Mouse (Mus musculus) erythroblast, embryonic 14.5 days (primary cell): ENCODE data around the gene Ccdc116.

Source experiments
- GATA1 ChIP-seq: IDR thresholded peaks from 2 replicates; pipeline ENCODE4 v1.6.1; 2012; ENCODE audit warnings: low read length, inconsistent platforms, mixed read lengths
- TAL1 ChIP-seq: IDR thresholded peaks from 3 replicates; pipeline ENCODE4 v1.6.1; 2012; ENCODE audit warnings: low read length, inconsistent platforms, mixed read lengths

DNA sequence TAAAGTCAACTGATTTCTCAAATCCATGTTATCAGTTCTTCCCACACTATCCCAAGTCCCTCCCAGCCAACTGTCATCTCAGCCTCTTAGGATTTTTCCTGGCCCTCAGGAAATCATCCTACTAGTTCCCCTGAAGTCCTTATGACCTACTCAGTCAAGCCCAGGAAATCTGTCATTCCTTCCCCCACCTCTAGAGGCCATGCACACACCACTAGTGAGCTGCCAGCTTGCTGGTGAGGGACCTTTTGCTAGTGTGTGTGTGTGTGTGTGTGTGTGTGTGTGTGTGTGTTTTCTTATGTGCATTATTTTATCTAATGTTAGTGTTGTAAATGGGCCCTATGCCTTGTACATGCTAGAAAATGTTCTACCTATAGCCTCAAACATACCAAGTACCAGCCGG, 19.7 kb downstream of the Ccdc116 start:
- TF ChIP-seq GATA1 (no peak), TAL1 (no peak)
